Mouse (Mus musculus) myocyte (in vitro differentiated cells): Measurements from ENCODE around the gene Gm4846. TPM values are rescaled to one million over a fixed set of nuclear protein-coding genes. Genes with fewer than 3 reads are reported as not detected.

Experiments
- H3K27me3 ChIP-seq: one replicate; pipeline ENCODE4 v1.6.1; 2011; ENCODE audit not compliant: control insufficient read depth, insufficient read depth, insufficient read length
- H3K36me3 ChIP-seq: one replicate; pipeline ENCODE4 v1.6.1; 2011; ENCODE audit not compliant: control insufficient read depth, insufficient read depth
- H3K4me2 ChIP-seq: one replicate; pipeline ENCODE4 v1.6.1; 2011; ENCODE audit warnings: low read depth, control low read depth
- H3K4me3 ChIP-seq: one replicate; pipeline ENCODE4 v1.5.1; 2011; ENCODE audit warnings: mild to moderate bottlenecking, control low read depth, moderate library complexity
- H3K79me2 ChIP-seq: one replicate; pipeline ENCODE4 v1.6.1; 2011; ENCODE audit not compliant: control insufficient read depth, insufficient read depth
- H3ac ChIP-seq: one replicate; pipeline ENCODE4 v1.6.1; 2011; ENCODE audit not compliant: control insufficient read depth, insufficient read length
- CEBPB ChIP-seq: IDR thresholded peaks from 2 replicates; pipeline ENCODE4 v1.6.1; 2011; ENCODE audit warnings: mild to moderate bottlenecking, moderate library complexity; ENCODE audit not compliant: poor library complexity, insufficient read depth, severe bottlenecking
- MAX ChIP-seq: IDR thresholded peaks from one replicate; pipeline ENCODE4 v1.6.1; 2011; ENCODE audit warnings: low read depth, mild to moderate bottlenecking, control low read depth
- MYOD1 ChIP-seq, 3 experiments: IDR thresholded peaks; one replicate each; pipeline ENCODE4 v1.6.1; 2011; ENCODE audit warnings: control low read depth in 2 of 3, low read depth in 2 of 3, mild to moderate bottlenecking in 2 of 3, moderate library complexity in 1 of 3; ENCODE audit not compliant: insufficient read length in 2 of 3, control insufficient read depth in 1 of 3
- MYOG ChIP-seq, 3 experiments: IDR thresholded peaks; one replicate each; pipeline ENCODE4 v1.6.1; 2011; ENCODE audit warnings: control low read depth in 2 of 3, low read depth in 2 of 3, mild to moderate bottlenecking in 2 of 3; ENCODE audit not compliant: insufficient read length in 2 of 3, control insufficient read depth in 1 of 3, insufficient read depth in 1 of 3
- POLR2A ChIP-seq: IDR thresholded peaks from one replicate; pipeline ENCODE4 v1.6.1; 2011; ENCODE audit warnings: low read depth, mild to moderate bottlenecking, control low read depth, moderate library complexity; ENCODE audit not compliant: insufficient read length
- POLR2AphosphoS2 ChIP-seq: IDR thresholded peaks from one replicate; pipeline ENCODE4 v1.6.1; 2011; ENCODE audit warnings: low read depth, control low read depth; ENCODE audit not compliant: insufficient read length
- REST ChIP-seq: IDR thresholded peaks from one replicate; pipeline ENCODE4 v1.6.1; 2011; ENCODE audit warnings: mild to moderate bottlenecking, control low read depth, moderate library complexity; ENCODE audit not compliant: insufficient read depth, insufficient read length
- TCF12 ChIP-seq: IDR thresholded peaks from one replicate; pipeline ENCODE4 v1.6.1; 2011; ENCODE audit warnings: mild to moderate bottlenecking, control low read depth; ENCODE audit not compliant: poor library complexity, insufficient read depth, severe bottlenecking
- TCF3 ChIP-seq: IDR thresholded peaks from one replicate; pipeline ENCODE4 v1.6.1; 2011; ENCODE audit warnings: low read depth, control low read depth; ENCODE audit not compliant: insufficient read length
- USF1 ChIP-seq: IDR thresholded peaks from one replicate; pipeline ENCODE4 v1.6.1; 2011; ENCODE audit warnings: low read depth, mild to moderate bottlenecking, control low read depth, moderate library complexity
- polyA plus RNA-seq: library from polyadenylated mRNA; unstranded; fragments of >200 nt; fragmentation: generic; extraction: Trizol; gene quantifications from one replicate; pipeline ENCODE4 v1.2.1, GENCODE M21; 2012; ENCODE audit warnings: missing spikeins

The Gm4846 gene
- polyA plus RNA-seq, 1 experiment, result not detected

- H3K4me3 ChIP-seq, result no peak overlapping the region
- H3K36me3 ChIP-seq, result no peaks in the 10 kb centered on the region
- no peaks in the 10 kb centered on the region for H3K27me3 ChIP-seq
- H3K79me2 ChIP-seq, result no peaks in the 10 kb centered on the region
- no peak overlapping the region for H3ac ChIP-seq
- H3K4me2 ChIP-seq, result no peak overlapping the region
- TF ChIP-seq USF1 (no peak), TCF3 (no peak), TCF12 (no peak), MYOG (IDR thresholded peaks at IDR 0.05; ENCODE audit: control insufficient read depth in 1 of 3, insufficient read depth in 1 of 3, insufficient read length in 2 of 3, low read depth in 2 of 3) (no peak)
Measured at GRCm38 (mm10) chr1:166462544-166462943, 34.8 kb downstream of the Gm4846 start.

- no peak overlapping the region for H3ac ChIP-seq
- H3K36me3 ChIP-seq, result no peaks in the 10 kb centered on the region
- no peaks in the 10 kb centered on the region for H3K79me2 ChIP-seq
- no peak overlapping the region for H3K4me2 ChIP-seq
- H3K27me3 ChIP-seq, result no peaks in the 10 kb centered on the region
- TF ChIP-seq CEBPB, result no peak
- no peak for TF ChIP-seq MYOD1 (IDR thresholded peaks at IDR 0.05; ENCODE audit: control insufficient read depth in 1 of 3, insufficient read length in 2 of 3, low read depth in 2 of 3)
- TF ChIP-seq MAX, result no peak
- no peak for TF ChIP-seq TCF12
- no peak overlapping the region for H3K4me3 ChIP-seq
Measured at GRCm38 (mm10) chr1:166441992-166442391, 55.4 kb downstream of the Gm4846 start.

GRCm38 (mm10) chr1:166439426-166439825 is 58.0 kb downstream of the Gm4846 start:
- Histone ChIP-seq H3K79me2 (no peaks in the 10 kb centered on the region), H3K4me2 (no peak overlapping the region), H3K27me3 (no peaks in the 10 kb centered on the region), H3K4me3 (no peak overlapping the region), H3K36me3 (no peaks in the 10 kb centered on the region), H3ac (no peak overlapping the region)
- no peak for TF ChIP-seq REST
- no peak for TF ChIP-seq POLR2AphosphoS2
- no peak for TF ChIP-seq POLR2A

Other genes starting within 250 kb of the Gm4846 start
- 1.9 TPM for gene Ildr2, start 243.4 kb downstream of the Gm4846 start, polyA plus RNA-seq
- gene Tada1, start 118.5 kb downstream of the Gm4846 start, polyA plus RNA-seq, result 11.7 TPM
- 6.2 TPM for gene Pogk, start 87.7 kb downstream of the Gm4846 start, polyA plus RNA-seq
- not detected for gene Gm4847, start 150.1 kb upstream of the Gm4846 start, polyA plus RNA-seq
- not detected for gene Fmo9, start 184.3 kb upstream of the Gm4846 start, polyA plus RNA-seq